8 mouse cellular contexts compared by ENCODE assay signal in the genomic region with DNA sequence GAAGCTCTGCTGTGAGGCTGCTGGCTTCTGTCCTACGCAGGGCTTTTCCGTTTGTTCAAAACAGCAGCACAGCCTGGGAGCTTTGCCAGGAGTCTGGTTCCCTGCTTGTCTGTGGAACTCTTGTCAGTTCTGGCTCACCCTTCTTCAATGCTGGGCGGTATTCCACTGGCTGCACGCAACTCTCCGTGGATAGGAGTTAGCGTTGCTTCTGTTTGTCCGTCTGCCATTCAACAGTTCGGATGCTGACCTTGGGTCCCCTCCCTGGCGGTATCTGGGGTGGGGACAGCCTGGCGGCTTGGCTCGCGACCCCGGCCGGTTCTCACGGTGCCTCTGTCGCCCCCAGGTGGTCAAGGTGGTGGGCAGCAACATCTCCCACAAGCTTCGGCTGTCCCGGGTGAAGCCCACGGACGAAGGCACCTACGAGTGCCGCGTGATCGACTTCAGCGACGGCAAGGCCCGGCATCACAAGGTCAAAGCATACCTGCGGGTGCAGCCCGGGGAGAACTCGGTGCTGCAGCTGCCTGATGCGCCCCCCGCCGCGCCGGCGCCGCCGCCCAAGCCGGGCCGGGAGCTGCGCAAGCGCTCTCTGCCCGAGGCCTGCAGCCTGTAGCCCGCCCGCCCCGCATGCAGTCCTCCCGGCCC. TPM values are rescaled to one million over a fixed set of nuclear protein-coding genes. Genes with fewer than 3 reads are reported as not detected.
A peak's percentile ranks its signal among the peaks of the same experiment; 100 is the strongest.
DNase-seq lines count a peak whose midpoint lies in the region; ATAC-seq and TF ChIP-seq lines count a peak whose summit lies in the region.

No protein-coding gene starts in this region.

- peaks cover 28% of the 10 kb centered on the region for H3K4me1 ChIP-seq in embryonic facial prominence, embryonic 15.5 days
- H3K4me1 ChIP-seq in heart, embryonic 11.5 days (ENCODE audit: control insufficient read depth, insufficient read depth, low read length), result peaks cover 10% of the 10 kb centered on the region
- peaks cover 30% of the 10 kb centered on the region for H3K4me1 ChIP-seq in kidney, embryonic 15.5 days
- peaks cover 29% of the 10 kb centered on the region for H3K4me1 ChIP-seq in limb, embryonic 15.5 days
- peaks cover 14% of the 10 kb centered on the region; the same call in 1 of the 2 replicates for H3K4me1 ChIP-seq in midbrain, postnatal 0 days (ENCODE audit: insufficient read depth, low read length)
- peaks cover 5% of the 10 kb centered on the region; the same call in 1 of the 2 replicates for H3K4me1 ChIP-seq in stomach, postnatal 0 days (replicated peaks; ENCODE audit: control insufficient read depth, insufficient read depth)

- TF ChIP-seq CTCF in midbrain, postnatal 0 days (IDR thresholded peaks at IDR 0.05), result peak; percentile 81
- peak; percentile 78 for TF ChIP-seq CTCF in stomach, postnatal 0 days (IDR thresholded peaks at IDR 0.05; ENCODE audit: low read depth)

- peak; percentile 63; the same call in 1 of the 2 replicates for ATAC-seq in embryonic facial prominence, embryonic 15.5 days (ENCODE audit: insufficient number of reproducible peaks, low FRiP score, low TSS enrichment, low read depth)
- ATAC-seq in heart, embryonic 11.5 days (replicated peaks; ENCODE audit: insufficient number of reproducible peaks, low FRiP score, low TSS enrichment), result peak; percentile 59; the same call in 1 of the 2 replicates
- peak; percentile 74; the same call in 1 of the 2 replicates for ATAC-seq in kidney, embryonic 15.5 days (replicated peaks; ENCODE audit: low FRiP score)
- ATAC-seq in limb, embryonic 15.5 days (ENCODE audit: insufficient number of reproducible peaks, low FRiP score, low TSS enrichment, low read depth), result peak; percentile 55; the same call in 1 of the 2 replicates
- peak; percentile 47 for ATAC-seq in midbrain, postnatal 0 days (ENCODE audit: low FRiP score)
- peak; percentile 48; the same call in 1 of the 2 replicates for ATAC-seq in stomach, postnatal 0 days (ENCODE audit: low FRiP score, low TSS enrichment)

- H3K9ac ChIP-seq in embryonic facial prominence, embryonic 15.5 days, result peak overlapping the region; percentile 54
- H3K9ac ChIP-seq in heart, embryonic 11.5 days (ENCODE audit: low read depth, low read length), result peak overlapping the region; percentile 71
- peak overlapping the region; percentile 59 for H3K9ac ChIP-seq in kidney, embryonic 15.5 days
- peak overlapping the region; percentile 55 for H3K9ac ChIP-seq in limb, embryonic 15.5 days
- H3K9ac ChIP-seq in midbrain, postnatal 0 days (replicated peaks; ENCODE audit: low read length, poor library complexity, severe bottlenecking), result peak overlapping the region; percentile 42; the same call in 1 of the 2 replicates
- H3K9ac ChIP-seq in stomach, postnatal 0 days (ENCODE audit: low read length), result peak overlapping the region; percentile 47

- no peaks in the 10 kb centered on the region for H3K36me3 ChIP-seq in embryonic facial prominence, embryonic 15.5 days
- no peaks in the 10 kb centered on the region for H3K36me3 ChIP-seq in heart, embryonic 11.5 days (ENCODE audit: control insufficient read depth, insufficient read depth, low read length)
- H3K36me3 ChIP-seq in kidney, embryonic 15.5 days, result no peaks in the 10 kb centered on the region
- no peaks in the 10 kb centered on the region for H3K36me3 ChIP-seq in limb, embryonic 15.5 days
- peaks cover 9% of the 10 kb centered on the region for H3K36me3 ChIP-seq in midbrain, postnatal 0 days (ENCODE audit: insufficient read depth, low read length)
- H3K36me3 ChIP-seq in stomach, postnatal 0 days (ENCODE audit: control insufficient read depth, insufficient read depth, low read length), result no peaks in the 10 kb centered on the region

- no peak for TF ChIP-seq EP300 in stomach, postnatal 0 days (optimal IDR thresholded peaks at IDR 0.05)

- H3K4me2 ChIP-seq in embryonic facial prominence, embryonic 15.5 days (replicated peaks), result peak overlapping the region; percentile 98
- H3K4me2 ChIP-seq in heart, embryonic 11.5 days, result peak overlapping the region; percentile 94
- H3K4me2 ChIP-seq in kidney, embryonic 15.5 days, result peak overlapping the region; percentile 98
- H3K4me2 ChIP-seq in limb, embryonic 15.5 days, result peak overlapping the region; percentile 98
- peak overlapping the region; percentile 60 for H3K4me2 ChIP-seq in midbrain, postnatal 0 days (ENCODE audit: low read depth, low read length, poor library complexity, severe bottlenecking)
- H3K4me2 ChIP-seq in stomach, postnatal 0 days (replicated peaks; ENCODE audit: low read depth), result peak overlapping the region; percentile 81

- H3K27ac ChIP-seq in embryonic facial prominence, embryonic 15.5 days (replicated peaks), result no peak overlapping the region
- 0 out of 2 replicates have a peak overlapping the region, but pooled peaks have one; percentile 0 for H3K27ac ChIP-seq in heart, embryonic 11.5 days (ENCODE audit: low read depth, low read length)
- no peak overlapping the region for H3K27ac ChIP-seq in kidney, embryonic 15.5 days
- peak overlapping the region; percentile 63 for H3K27ac ChIP-seq in limb, embryonic 15.5 days
- H3K27ac ChIP-seq in midbrain, postnatal 0 days (ENCODE audit: low read depth, low read length), result peak overlapping the region; percentile 44; the same call in 1 of the 2 replicates
- no peak overlapping the region for H3K27ac ChIP-seq in stomach, postnatal 0 days (replicated peaks)

- DNase-seq in urinary bladder, adult 18-20 months (ENCODE audit: low spot score in 2 of 2), result peak; percentile 14 to 38
- DNase-seq in urinary bladder, postnatal 10 days (ENCODE audit: low spot score), result no peak
- DNase-seq in midbrain, postnatal 0 days (ENCODE audit: low spot score), result peak; percentile 92
- DNase-seq in stomach, postnatal 0 days (ENCODE audit: low spot score), result peak; percentile 63

- peaks cover 36% of the 10 kb centered on the region for H3K27me3 ChIP-seq in embryonic facial prominence, embryonic 15.5 days
- H3K27me3 ChIP-seq in heart, embryonic 11.5 days (ENCODE audit: control insufficient read depth, insufficient read depth, low read length), result peaks cover 45% of the 10 kb centered on the region
- peaks cover 41% of the 10 kb centered on the region for H3K27me3 ChIP-seq in kidney, embryonic 15.5 days
- H3K27me3 ChIP-seq in limb, embryonic 15.5 days, result peaks cover 34% of the 10 kb centered on the region
- H3K27me3 ChIP-seq in midbrain, postnatal 0 days (ENCODE audit: insufficient read depth, low read length), result no peaks in the 10 kb centered on the region
- H3K27me3 ChIP-seq in stomach, postnatal 0 days (ENCODE audit: control insufficient read depth, insufficient read depth, low read length), result peaks cover 5% of the 10 kb centered on the region; the same call in 1 of the 2 replicates

- H3K9me3 ChIP-seq in embryonic facial prominence, embryonic 15.5 days (replicated peaks), result no peaks in the 10 kb centered on the region
- H3K9me3 ChIP-seq in heart, embryonic 11.5 days (replicated peaks; ENCODE audit: control insufficient read depth, low read length), result no peaks in the 10 kb centered on the region
- no peaks in the 10 kb centered on the region for H3K9me3 ChIP-seq in kidney, embryonic 15.5 days (replicated peaks)
- no peaks in the 10 kb centered on the region for H3K9me3 ChIP-seq in limb, embryonic 15.5 days
- H3K9me3 ChIP-seq in midbrain, postnatal 0 days (ENCODE audit: low read length), result no peaks in the 10 kb centered on the region
- H3K9me3 ChIP-seq in stomach, postnatal 0 days (ENCODE audit: control insufficient read depth, low read length), result no peaks in the 10 kb centered on the region

- peak overlapping the region; percentile 55 for H3K4me3 ChIP-seq in embryonic facial prominence, embryonic 15.5 days (replicated peaks)
- peak overlapping the region; percentile 54 for H3K4me3 ChIP-seq in heart, embryonic 11.5 days (ENCODE audit: low read depth, low read length)
- H3K4me3 ChIP-seq in kidney, embryonic 15.5 days (replicated peaks), result peak overlapping the region; percentile 53
- H3K4me3 ChIP-seq in limb, embryonic 15.5 days, result peak overlapping the region; percentile 54
- H3K4me3 ChIP-seq in midbrain, postnatal 0 days (ENCODE audit: low read depth, low read length), result peak overlapping the region; percentile 28
- H3K4me3 ChIP-seq in stomach, postnatal 0 days (ENCODE audit: low read depth, low read length), result peak overlapping the region; percentile 42

- under 1% methylated on average over 47 of the region's 47 CpGs for WGBS in embryonic facial prominence, embryonic 15.5 days
- under 1% methylated on average over 47 of the region's 47 CpGs for WGBS in heart, embryonic 11.5 days (ENCODE audit: insufficient replicate concordance)
- WGBS in kidney, embryonic 15.5 days, result under 1% methylated on average over 45 of the region's 47 CpGs
- WGBS in limb, embryonic 15.5 days, result 1% methylated on average over 45 of the region's 47 CpGs
- 1% methylated on average over 44 of the region's 47 CpGs for WGBS in midbrain, postnatal 0 days
- WGBS in stomach, postnatal 0 days, result under 1% methylated on average over 34 of the region's 47 CpGs

RNA-seq across cellular contexts. Expression of a gene that starts 29.2 kb away (rescaled TPM):
- 0.12 and 0.24 TPM in 2 replicates for polyA plus RNA-seq in embryonic facial prominence, embryonic 15.5 days (2015; fragmentation: Nextera tagmentation; extraction: Ambion mirVana)
- polyA plus RNA-seq in heart, embryonic 11.5 days (2014; fragmentation: Nextera tagmentation; extraction: Ambion mirVana), result 0.34 and 0.42 TPM in 2 replicates
- polyA plus RNA-seq in kidney, embryonic 15.5 days (2015; fragmentation: Nextera tagmentation; extraction: Ambion mirVana), result 0.40 and 0.74 TPM in 2 replicates
- polyA plus RNA-seq in limb, embryonic 15.5 days (2015; fragmentation: Nextera tagmentation; extraction: Ambion mirVana), result 0.10 TPM in 1 of 2 replicates, not detected in the other
- 349 and 393 TPM in 2 replicates for total RNA-seq in midbrain, postnatal 0 days (2014; rRNA removed)
- polyA plus RNA-seq in midbrain, postnatal 0 days (2015; fragmentation: Nextera tagmentation; extraction: Ambion mirVana), result 57.0 and 61.8 TPM in 2 replicates
- 0.53 and 0.63 TPM in 2 replicates for polyA plus RNA-seq in stomach, postnatal 0 days (2015; fragmentation: Nextera tagmentation; extraction: Ambion mirVana)

Comparison
In these comparisons a context has a peak if more than half of its experiments do, and no peak if none do; other contexts are left out.
1. H3K27ac ChIP-seq: peak in heart, embryonic 11.5 days (single experiment), limb, embryonic 15.5 days (single experiment) and midbrain, postnatal 0 days (single experiment); none in embryonic facial prominence, embryonic 15.5 days (single experiment), kidney, embryonic 15.5 days (single experiment) and stomach, postnatal 0 days (single experiment).
2. RNA of a gene that starts 29.2 kb away (polyA plus RNA-seq): 57.0 to 61.8 TPM in midbrain, postnatal 0 days; 0.40 to 0.74 TPM in kidney, embryonic 15.5 days, 0.53 to 0.63 TPM in stomach, postnatal 0 days, 0.34 to 0.42 TPM in heart, embryonic 11.5 days, 0.12 to 0.24 TPM in embryonic facial prominence, embryonic 15.5 days and 0.10 TPM in limb, embryonic 15.5 days; every median in the first group is over 10 times any median in the second.
3. Peak in every context shown above with its lines, with median percentiles within 50 percentile points of each other: ATAC-seq, H3K4me2 ChIP-seq, H3K4me3 ChIP-seq and H3K9ac ChIP-seq.